Mouse (Mus musculus) forebrain, embryonic 10.5 days (tissue): ENCODE measurements around the gene AC170998.1. TPM values are rescaled to one million over a fixed set of nuclear protein-coding genes. Genes with fewer than 3 reads are reported as not detected.

Experiments
- DNase-seq: peaks from one replicate; pipeline ENCODE4 v3.0.0-alpha.2; 2017; ENCODE audit warnings: low spot score; ENCODE audit errors: extremely low spot score
- H3K27ac ChIP-seq: fragments of 300-500 bp; sonication (generic); 2 replicates; pipeline ENCODE4 v1.5.1; 2016; ENCODE audit warnings: mild to moderate bottlenecking
- H3K27me3 ChIP-seq: fragments of 300-500 bp; sonication (generic); 2 replicates; pipeline ENCODE4 v1.6.1; 2016; ENCODE audit warnings: mild to moderate bottlenecking; ENCODE audit not compliant: poor library complexity, severe bottlenecking
- H3K36me3 ChIP-seq: fragments of 300-500 bp; sonication (generic); replicated peaks from 2 replicates; pipeline ENCODE4 v1.6.1; 2016; ENCODE audit warnings: mild to moderate bottlenecking, moderate library complexity
- H3K4me1 ChIP-seq: fragments of 300-500 bp; sonication (generic); 2 replicates; pipeline ENCODE4 v1.6.1; 2016
- H3K4me3 ChIP-seq: fragments of 300-500 bp; sonication (generic); 2 replicates; pipeline ENCODE4 v1.5.1; 2016; ENCODE audit warnings: mild to moderate bottlenecking, moderate library complexity
- H3K9me3 ChIP-seq: fragments of 300-500 bp; sonication (generic); 2 replicates; pipeline ENCODE4 v1.6.1; 2016; ENCODE audit warnings: mild to moderate bottlenecking, moderate library complexity
- WGBS: fragments of 180-500 bp; shearing (Covaris S2); methylation state at CpG from one replicate; pipeline ENCODE4 v1.1.7; 2016; 5-methylcytosine and 5-hydroxymethylcytosine counted together
- polyA plus RNA-seq: library from polyadenylated mRNA; unstranded; fragments of >200 nt; fragmentation: Nextera tagmentation; extraction: Ambion mirVana; gene quantifications from 2 replicates; pipeline ENCODE4 v1.2.1, GENCODE M21; 2016

The AC170998.1 gene
- 2.6 and 4.3 TPM in 2 replicates for polyA plus RNA-seq

DNA sequence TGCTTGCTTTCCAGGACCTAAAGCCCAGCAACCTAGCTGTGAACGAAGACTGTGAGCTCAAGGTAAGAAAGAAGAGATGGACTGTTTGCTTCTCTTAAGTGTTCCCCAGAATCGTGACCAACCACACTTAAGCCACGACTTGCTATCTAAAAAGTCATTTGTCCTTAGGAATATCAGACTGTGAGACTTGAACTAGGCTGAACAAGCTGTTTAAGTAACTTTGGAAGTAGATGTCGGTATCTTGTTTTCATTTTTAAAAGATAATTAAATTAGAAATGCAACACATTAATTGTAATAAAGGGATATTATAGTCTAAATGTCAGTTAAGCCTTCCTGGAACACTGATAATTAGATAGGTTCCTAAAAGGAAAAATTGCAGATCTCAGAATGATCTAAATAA, at the start of gene AC170998.1:
Gene AC170998.1, plus strand, starts transcription at position 301 of the 400 bp plus-strand sequence.
- no peak within 1 kb of the TSS for H3K4me3 ChIP-seq
- no peaks in the 10 kb centered on the region for H3K27me3 ChIP-seq
- no peaks in the 10 kb centered on the region for H3K9me3 ChIP-seq
- WGBS, result 95% methylated on average over 4 of the region's 4 CpGs
- H3K27ac ChIP-seq, result no peak within 1 kb of the TSS
- peaks cover 96% of the 10 kb centered on the region for H3K36me3 ChIP-seq
- peaks cover 4% of the 10 kb centered on the region; the same call in 1 of the 2 replicates for H3K4me1 ChIP-seq
- DNase-seq, result no peak

DNA sequence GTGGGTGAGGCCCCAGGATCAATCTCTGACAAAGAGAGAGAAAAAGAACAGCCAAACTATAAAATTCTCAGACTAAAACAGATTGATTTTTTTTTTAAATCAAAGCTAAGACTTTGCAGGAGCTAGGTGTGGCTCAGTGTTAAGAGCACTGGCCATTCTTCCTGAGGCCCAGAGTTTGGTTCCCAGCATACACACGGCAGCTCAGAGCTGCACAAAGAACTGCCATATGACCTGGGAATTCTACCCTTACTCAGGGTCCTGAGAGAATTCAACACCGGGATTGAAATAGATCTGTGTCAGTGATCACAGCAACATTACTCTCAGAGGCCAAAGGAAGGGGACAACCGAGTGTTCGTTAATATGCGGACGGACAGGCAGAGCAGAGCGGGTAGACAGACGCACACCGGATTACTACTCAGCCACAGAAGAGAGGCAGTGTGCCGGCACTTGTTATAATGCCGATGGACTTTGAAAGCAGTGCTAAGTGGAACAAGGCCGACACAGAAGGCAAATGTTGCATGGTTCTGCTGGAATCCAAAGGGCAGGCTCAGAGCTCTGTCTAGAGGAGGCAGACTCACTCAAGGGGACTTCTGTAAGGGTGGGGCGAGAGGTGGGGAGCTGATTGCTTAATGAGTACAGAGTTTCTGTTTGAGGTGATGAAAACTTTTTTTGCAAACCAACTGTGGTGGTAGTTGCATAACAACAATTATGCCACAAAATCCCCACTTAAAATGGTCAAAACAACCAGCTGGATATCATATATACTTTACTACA, 43.4 kb upstream of the AC170998.1 start:
- no peaks in the 10 kb centered on the region for H3K36me3 ChIP-seq
- H3K9me3 ChIP-seq, result no peaks in the 10 kb centered on the region; the same call in 1 of the 2 replicates
- peaks cover 12% of the 10 kb centered on the region for H3K4me1 ChIP-seq
- H3K4me3 ChIP-seq, result no peak overlapping the region
- no peak overlapping the region; the same call in 1 of the 2 replicates for H3K27ac ChIP-seq
- no peak for DNase-seq
- WGBS, result 88% methylated on average over 13 of the region's 13 CpGs
- H3K27me3 ChIP-seq, result no peaks in the 10 kb centered on the region

DNA sequence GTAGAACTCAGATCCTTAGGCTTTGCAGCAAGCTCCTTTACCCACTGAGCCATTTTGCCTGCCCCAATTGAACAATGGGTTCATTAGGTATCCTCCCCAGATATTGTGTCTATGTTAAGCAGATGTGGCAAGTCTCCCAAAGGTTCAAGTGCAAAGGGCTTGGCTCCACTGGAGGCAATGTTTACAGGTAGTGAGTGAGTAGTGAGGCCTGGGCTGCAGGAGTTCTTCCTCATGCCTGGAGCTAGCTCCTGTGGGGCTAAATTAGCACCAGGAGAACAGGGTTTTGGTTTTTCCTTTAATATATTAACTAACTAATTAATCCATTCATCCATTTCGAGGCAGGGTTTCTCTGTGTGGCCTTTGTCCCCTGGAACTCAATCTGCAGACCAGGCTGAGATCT, 42.3 kb upstream of the AC170998.1 start:
- Histone ChIP-seq H3K4me3 (no peak overlapping the region), H3K27me3 (peaks cover 10% of the 10 kb centered on the region), H3K9me3 (no peaks in the 10 kb centered on the region; the same call in 1 of the 2 replicates), H3K27ac (no peak overlapping the region), H3K36me3 (no peaks in the 10 kb centered on the region), H3K4me1 (peaks cover 12% of the 10 kb centered on the region)
- DNase-seq, result no peak
- WGBS, result 50% methylated on average over 1 of the region's 1 CpGs

DNA sequence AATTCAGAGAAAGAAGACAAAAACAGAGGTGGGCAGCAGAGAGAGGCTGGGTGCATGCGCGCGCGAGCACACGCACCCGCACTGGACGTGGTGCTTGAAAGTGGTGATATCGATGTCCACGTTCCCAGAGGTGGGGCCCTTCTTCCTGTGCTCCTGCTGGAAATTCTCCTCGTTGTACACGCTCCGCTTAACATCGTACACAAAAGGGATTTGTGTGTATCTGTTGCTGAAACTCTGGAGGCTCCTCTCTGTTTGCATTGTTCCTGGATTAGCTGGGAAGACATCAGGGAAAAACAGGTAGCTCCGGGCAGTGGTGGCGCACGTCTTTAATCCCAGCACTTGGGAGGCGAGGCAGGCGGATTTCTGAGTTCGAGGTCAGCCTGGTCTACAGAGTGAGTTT, 41.3 kb upstream of the AC170998.1 start:
- peaks cover 18% of the 10 kb centered on the region for H3K4me1 ChIP-seq
- H3K27ac ChIP-seq, result no peak overlapping the region
- 54% methylated on average over 19 of the region's 19 CpGs for WGBS
- no peak for DNase-seq
- H3K36me3 ChIP-seq, result no peaks in the 10 kb centered on the region
- H3K27me3 ChIP-seq, result peaks cover 20% of the 10 kb centered on the region
- H3K9me3 ChIP-seq, result no peaks in the 10 kb centered on the region
- H3K4me3 ChIP-seq, result no peak overlapping the region

DNA sequence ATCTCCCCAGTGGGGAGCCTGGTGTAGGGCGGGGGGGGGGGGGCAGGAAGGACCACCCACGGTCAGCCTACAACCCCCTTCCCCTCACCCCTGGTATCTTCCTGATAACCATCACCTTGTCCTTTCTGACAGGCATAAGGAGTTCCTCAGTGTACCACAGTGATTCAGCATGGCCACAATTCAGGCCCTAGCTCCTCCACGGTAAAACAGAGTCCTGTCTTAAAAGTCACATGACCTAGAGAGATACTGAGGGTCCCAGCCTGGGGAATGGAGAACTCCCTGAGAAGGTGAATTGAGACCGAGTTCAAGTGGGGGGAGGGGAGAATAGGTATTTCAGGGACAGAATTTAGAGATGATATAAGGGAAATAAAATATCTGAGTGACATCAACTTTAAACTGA, 38.5 kb upstream of the AC170998.1 start:
- no peaks in the 10 kb centered on the region for H3K9me3 ChIP-seq
- no peak overlapping the region for H3K4me3 ChIP-seq
- 45% methylated on average over 4 of the region's 4 CpGs for WGBS
- H3K36me3 ChIP-seq, result no peaks in the 10 kb centered on the region
- H3K27me3 ChIP-seq, result peaks cover 31% of the 10 kb centered on the region
- peaks cover 34% of the 10 kb centered on the region for H3K4me1 ChIP-seq
- no peak overlapping the region for H3K27ac ChIP-seq
- no peak for DNase-seq

DNA sequence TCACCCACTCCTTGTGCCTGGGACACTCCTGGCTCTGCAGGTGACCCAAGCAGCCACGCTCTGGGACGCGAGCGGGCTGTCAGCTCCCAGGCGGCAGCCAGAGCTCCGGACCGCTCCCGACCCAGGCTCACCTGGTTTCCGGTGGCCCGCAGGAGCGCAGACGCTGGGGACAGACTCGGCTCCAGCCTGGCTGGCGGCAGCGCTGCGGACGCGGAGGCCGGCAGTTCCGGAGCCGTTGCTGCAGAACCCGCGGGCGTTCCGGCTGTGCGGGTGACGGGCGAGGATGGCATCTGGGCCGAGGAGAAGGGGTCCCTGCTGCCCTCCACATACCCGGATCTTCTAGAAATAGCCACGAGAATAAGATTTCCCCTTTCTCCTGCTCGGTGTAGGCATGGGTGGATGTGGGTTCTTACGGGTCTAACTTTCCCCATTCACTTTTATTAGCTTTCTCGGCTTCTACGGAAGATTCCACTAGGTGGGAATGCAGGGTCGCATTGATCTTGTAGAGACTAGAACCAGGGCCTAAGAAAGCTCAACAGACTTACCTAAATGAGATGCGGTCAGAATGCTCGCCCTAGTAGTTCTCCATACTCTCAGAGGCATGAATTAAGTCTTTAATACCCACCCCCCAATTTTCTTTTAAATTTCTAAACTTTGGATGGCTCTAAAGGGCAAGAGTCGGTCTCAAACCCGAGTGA, 36.1 kb upstream of the AC170998.1 start, which contains the start of gene Slc26a8:
Gene Slc26a8, minus strand, starts transcription at position 648 of the 698 bp plus-strand sequence.
- Histone ChIP-seq H3K27me3 (peaks cover 31% of the 10 kb centered on the region), H3K4me1 (peaks cover 48% of the 10 kb centered on the region), H3K4me3 (peak within 1 kb of the TSS; percentile 71), H3K27ac (peak within 1 kb of the TSS; percentile 96), H3K9me3 (no peaks in the 10 kb centered on the region), H3K36me3 (no peaks in the 10 kb centered on the region; the same call in 1 of the 2 replicates)
- 9% methylated on average over 40 of the region's 40 CpGs for WGBS
- peak; percentile 46 for DNase-seq

DNA sequence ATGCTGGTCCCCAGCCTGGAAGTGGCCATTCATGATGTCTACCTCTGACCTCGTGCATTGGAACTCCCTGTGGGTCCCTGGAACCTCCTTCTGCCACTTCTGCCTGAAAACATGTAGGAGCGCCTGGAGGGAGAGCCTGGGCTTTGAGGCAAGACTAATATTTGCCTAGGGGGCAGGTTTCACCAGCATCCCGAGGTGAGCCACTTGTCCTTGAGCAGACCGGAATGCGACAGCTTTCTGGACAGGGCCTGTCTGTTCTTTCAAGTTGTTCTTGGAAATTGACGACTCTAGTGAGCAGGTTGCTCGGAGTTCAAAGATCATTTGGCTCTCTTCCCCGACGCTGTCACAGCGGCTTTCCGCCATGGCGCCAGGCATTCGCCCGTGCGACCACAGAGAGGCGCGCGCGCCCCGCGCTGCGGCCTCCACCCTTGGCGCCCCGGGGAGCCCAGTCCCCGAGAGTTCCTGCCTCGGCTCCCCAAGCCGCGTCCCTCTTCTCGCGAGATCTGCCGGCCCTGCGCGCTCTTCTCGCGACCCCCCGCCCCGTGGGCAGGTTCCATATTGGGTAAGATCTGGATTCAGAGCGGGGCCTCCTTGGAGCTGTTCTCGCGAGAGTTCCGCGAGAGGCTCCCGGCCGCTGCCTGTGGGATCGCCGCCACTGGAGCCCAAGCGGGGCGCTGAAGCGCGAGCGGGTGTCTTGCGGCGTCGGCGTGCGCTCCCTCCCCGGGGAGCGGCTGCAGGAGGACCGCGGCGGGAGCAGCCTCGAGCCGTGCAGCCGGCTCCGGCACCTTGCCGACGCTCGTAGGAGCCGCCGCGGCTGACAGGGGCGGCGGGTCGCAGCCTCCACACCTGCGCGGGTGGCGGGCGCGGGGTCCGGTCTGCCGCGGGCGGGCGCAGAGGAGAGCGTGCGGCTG, 34.9 kb upstream of the AC170998.1 start, which contains the start of gene Mapk14:
Gene Mapk14, plus strand, starts transcription at position 554 of the 911 bp plus-strand sequence.
- DNase-seq, result peak; percentile 99
- under 1% methylated on average over 82 of the region's 86 CpGs for WGBS
- Histone ChIP-seq H3K9me3 (no peaks in the 10 kb centered on the region), H3K27me3 (peaks cover 31% of the 10 kb centered on the region), H3K4me3 (peak within 1 kb of the TSS; percentile 71), H3K27ac (peak within 1 kb of the TSS; percentile 96), H3K36me3 (no peaks in the 10 kb centered on the region; the same call in 1 of the 2 replicates), H3K4me1 (peaks cover 47% of the 10 kb centered on the region)

DNA sequence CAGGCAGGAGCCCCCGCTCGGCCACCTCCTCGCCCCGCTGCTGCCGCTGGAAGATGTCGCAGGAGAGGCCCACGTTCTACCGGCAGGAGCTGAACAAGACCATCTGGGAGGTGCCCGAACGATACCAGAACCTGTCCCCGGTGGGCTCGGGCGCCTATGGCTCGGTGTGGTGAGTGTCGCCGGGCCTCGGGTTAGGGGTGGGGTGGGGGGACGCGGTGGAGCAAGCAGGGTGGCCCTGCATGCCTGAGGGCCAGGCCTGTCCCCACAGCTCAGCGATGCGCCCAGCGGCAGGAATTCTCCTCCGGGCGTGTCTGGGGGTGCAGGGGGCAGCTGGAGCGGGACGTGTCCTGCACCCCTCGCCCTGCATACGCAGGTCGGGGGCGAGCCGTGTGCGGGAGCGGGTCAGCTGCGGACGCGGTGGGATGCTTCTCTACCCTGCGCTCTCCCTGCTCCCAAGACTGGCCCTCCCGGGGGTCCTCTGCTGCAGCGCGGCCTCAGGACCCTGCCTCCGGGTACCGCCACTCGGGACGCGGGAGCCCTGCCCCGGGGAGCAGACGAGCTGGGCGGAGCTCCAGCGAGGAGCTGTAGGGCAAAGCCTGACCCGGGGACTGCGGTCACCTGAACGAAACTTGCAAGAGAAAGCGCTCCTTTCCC, 34.1 kb upstream of the AC170998.1 start:
- peak overlapping the region; percentile 71 for H3K4me3 ChIP-seq
- H3K9me3 ChIP-seq, result no peaks in the 10 kb centered on the region
- H3K27me3 ChIP-seq, result peaks cover 31% of the 10 kb centered on the region
- no peaks in the 10 kb centered on the region; the same call in 1 of the 2 replicates for H3K36me3 ChIP-seq
- H3K4me1 ChIP-seq, result peaks cover 54% of the 10 kb centered on the region
- DNase-seq, result peak; percentile 68
- peak overlapping the region; percentile 96 for H3K27ac ChIP-seq
- under 1% methylated on average over 53 of the region's 53 CpGs for WGBS

DNA sequence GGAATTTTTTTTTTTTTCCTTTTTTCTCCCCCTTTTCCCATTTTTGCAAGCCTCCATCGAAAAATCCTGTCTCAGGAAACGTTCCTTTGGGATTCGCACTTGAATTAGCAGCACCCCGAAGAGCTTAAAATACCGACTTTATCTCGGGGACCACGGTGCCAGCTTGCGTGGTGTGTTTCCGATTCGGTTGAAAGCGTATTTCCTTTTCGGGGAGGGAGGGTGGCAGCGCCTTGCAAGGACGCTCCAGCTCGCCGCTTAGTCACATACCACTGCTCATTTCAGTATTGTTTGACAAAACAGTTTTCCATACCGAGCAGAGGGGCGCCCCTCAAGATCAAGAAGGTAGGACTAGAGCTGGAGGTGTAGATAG, 33.6 kb upstream of the AC170998.1 start:
- no peaks in the 10 kb centered on the region for H3K9me3 ChIP-seq
- DNase-seq, result peak; percentile 26
- H3K4me1 ChIP-seq, result peaks cover 59% of the 10 kb centered on the region

DNA sequence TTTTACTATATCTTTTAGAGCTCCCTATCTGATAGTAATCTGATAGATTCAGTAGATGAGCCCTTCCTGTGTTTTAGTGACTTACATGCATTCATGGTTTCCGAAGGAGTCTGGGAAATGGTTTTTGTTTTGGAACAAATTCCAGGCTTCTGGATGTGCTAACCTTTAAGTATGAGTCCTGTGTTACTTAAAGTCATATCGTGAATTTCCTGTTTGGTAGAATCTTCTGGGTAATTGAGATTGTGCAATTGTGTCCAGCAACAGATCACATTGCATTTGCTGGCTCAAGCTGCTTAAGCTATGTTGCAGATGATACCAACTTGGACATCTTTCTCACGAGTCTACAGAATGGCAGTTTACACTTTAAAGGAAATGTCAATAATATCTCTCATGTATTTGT, 32.8 kb upstream of the AC170998.1 start:
- H3K4me1 ChIP-seq, result peaks cover 67% of the 10 kb centered on the region
- no peaks in the 10 kb centered on the region; the same call in 1 of the 2 replicates for H3K36me3 ChIP-seq
- 63% methylated on average over 3 of the region's 3 CpGs for WGBS
- no peaks in the 10 kb centered on the region for H3K9me3 ChIP-seq
- DNase-seq, result no peak
- no peak overlapping the region for H3K27ac ChIP-seq
- peaks cover 26% of the 10 kb centered on the region for H3K27me3 ChIP-seq
- H3K4me3 ChIP-seq, result peak overlapping the region; percentile 71

More for the DNA sequence above, 33.6 kb upstream of the AC170998.1 start:
- Histone ChIP-seq H3K36me3 (no peaks in the 10 kb centered on the region; the same call in 1 of the 2 replicates), H3K27ac (peak overlapping the region; percentile 96), H3K4me3 (peak overlapping the region; percentile 71), H3K27me3 (peaks cover 31% of the 10 kb centered on the region)
- under 1% methylated on average over 18 of the region's 18 CpGs for WGBS

DNA sequence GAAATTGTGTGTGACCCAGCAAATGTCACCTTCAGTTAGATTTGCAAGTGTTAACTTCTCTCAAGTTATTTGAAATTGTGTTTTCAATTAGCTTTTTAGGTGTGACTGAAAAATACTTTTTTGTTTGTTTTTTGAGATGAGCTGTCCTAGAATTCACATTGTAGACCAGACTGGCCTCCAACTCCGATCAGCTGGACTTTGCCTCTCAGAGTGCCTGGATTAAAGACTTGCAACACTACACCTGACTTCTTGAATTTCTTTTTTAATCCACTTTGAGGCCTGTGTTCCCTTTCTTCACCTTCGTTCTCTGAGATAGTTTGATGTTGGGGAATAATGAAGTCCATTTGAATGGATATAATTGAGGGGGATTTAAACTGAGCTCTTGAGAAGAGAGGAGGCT, 31.8 kb upstream of the AC170998.1 start:
- no peak overlapping the region for H3K27ac ChIP-seq
- WGBS, result 41% methylated on average over 2 of the region's 2 CpGs
- H3K27me3 ChIP-seq, result peaks cover 16% of the 10 kb centered on the region
- peaks cover 76% of the 10 kb centered on the region for H3K4me1 ChIP-seq
- no peaks in the 10 kb centered on the region for H3K9me3 ChIP-seq
- no peaks in the 10 kb centered on the region; the same call in 1 of the 2 replicates for H3K36me3 ChIP-seq
- no peak overlapping the region for H3K4me3 ChIP-seq
- no peak for DNase-seq
